Mouse (Mus musculus) 416B (cell line): ENCODE measurements around the gene Grid2ip.
"Not testable (repeated sequence)": the region's sequence is repeated elsewhere in the genome, so short reads cannot be mapped to it uniquely, and the experiment has no call there.

Experiments
- DNase-seq: peaks from one replicate; pipeline ENCODE4 v3.0.0; 2011; ENCODE audit warnings: low read depth

The Grid2ip gene

GRCm38 (mm10) chr5:143363678-143364615 lies 6.8 kb downstream of the Grid2ip start:
- no peak for DNase-seq

GRCm38 (mm10) chr5:143367931-143368330 lies 10.8 kb downstream of the Grid2ip start:
- DNase-seq, result no peak

GRCm38 (mm10) chr5:143369611-143370255 lies 12.6 kb downstream of the Grid2ip start:
- DNase-seq, result no peak

GRCm38 (mm10) chr5:143370416-143371145 lies 13.4 kb downstream of the Grid2ip start:
- no peak for DNase-seq

DNA sequence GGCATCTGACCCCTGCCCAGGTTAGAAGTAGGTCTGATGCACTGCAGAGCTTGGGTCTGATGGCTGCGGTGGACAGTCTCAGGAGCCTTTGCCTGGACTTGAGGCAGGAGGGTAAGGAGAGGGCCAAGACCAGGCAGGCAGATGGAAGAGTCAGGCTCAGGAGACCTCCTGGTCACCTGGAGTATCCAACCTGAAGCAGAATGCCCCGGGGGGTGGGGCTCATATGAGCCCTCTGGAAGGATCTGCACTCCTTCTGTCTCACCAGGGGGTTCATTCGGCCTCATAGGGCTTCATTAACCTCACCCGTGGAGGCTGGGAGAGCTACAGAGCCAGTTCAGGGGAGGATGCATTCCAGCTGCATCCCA lies 14.0 kb downstream of the Grid2ip start:
- DNase-seq, result no peak

GRCm38 (mm10) chr5:143372818-143373217 lies 15.7 kb downstream of the Grid2ip start:
- no peak for DNase-seq

DNA sequence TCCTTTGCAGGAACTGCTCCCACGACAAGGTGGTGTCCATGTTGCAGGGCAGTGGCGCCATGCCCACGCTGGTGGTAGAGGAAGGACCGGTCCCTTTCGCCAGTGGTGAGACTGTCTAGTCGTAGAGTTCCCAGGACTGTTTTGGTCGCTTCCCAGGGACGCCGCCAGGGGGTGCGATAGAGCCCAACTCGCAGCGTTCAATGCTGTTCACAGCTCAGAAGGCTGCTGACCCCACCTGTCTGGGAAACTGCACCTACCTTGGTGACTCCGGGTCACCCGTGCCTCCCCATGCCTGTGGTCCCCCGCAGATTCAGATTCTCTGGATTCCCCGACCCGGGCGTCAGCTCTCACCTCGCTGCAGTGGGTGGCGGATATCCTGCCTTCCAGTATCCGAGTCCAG lies 18.1 kb downstream of the Grid2ip start:
- DNase-seq, result peak; percentile 30

DNA sequence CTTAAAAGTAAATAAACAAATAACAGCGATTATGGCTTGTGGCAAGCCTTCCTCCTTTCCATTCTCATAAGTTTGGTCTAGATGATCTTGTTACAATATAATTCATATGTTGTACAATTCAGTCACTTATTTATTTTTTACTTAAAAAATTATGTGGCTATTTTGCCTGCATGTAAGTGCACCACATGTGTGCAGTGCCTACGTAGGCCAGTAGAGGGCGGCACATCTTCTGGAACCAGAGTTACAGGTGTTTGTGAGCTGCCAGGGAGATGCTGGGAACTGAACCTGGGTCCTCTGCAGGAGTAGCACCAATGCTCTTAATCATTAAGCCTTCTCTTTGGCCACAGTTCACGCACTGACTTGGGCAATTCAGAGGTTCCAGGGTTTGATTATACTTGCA lies 19.0 kb downstream of the Grid2ip start:
- DNase-seq, result no peak

GRCm38 (mm10) chr5:143386797-143387621 lies 29.9 kb downstream of the Grid2ip start:
- DNase-seq, result no peak

DNA sequence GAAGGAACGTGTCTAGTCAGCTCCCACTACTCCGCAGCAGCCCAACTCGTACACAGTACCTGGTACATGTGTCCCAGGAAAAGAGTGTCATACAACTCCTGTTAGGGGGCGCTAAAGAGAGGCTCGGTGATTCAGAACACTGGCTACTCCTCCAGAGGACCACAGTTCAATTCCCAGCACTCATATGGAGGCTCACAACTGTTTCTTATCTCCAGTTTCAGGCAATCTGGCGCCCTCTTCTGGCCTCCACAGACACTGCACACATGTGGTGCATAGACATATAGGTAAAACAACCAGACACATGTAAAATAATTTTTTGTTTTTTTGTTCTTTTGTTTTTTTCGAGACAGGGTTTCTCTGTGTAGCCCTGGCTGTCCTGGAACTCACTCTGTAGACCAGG lies 37.0 kb downstream of the Grid2ip start:
- peak; percentile 19 for DNase-seq

GRCm38 (mm10) chr5:143394966-143395365 lies 37.8 kb downstream of the Grid2ip start:
- not testable (repeated sequence) for DNase-seq

DNA sequence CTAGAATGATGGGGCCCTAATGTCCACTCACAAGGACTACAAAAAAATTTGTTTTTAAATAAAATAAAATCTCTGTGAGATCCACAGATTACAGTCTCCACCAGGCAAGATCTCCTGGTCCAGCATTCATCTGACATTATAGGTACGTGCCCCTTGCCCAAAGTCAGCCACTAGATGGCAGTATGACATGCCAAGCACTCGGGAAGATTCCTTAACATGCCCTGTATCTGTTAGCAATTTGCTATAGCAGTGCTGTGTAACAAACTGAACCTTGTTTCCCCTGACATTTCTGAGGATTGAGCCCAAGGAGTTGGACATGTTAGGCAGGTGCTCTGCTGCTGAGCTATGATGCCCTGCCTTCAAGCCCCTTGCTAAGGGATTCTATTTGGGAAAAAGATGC lies 38.5 kb downstream of the Grid2ip start:
- peak; percentile 69 for DNase-seq

DNA sequence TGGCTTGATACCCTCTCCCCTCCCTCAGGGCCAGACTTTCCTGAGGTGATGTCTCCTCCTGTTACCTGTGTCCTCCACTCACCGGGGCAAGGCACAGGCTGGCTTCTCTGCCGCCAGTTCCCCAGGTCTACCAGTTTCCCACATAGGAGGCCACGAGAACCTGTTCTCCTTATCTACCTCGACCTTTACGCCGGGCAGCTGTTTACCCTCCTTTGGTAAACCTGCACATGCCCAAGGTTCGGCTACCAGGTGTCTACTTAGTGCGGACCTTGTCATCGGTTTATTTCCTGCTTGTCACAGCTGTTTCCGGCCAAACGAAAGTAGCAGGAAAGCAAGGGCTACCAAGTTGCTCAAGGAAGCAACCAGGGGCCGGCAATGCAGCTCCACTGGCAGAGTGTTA lies 43.4 kb downstream of the Grid2ip start:
- DNase-seq, result no peak

GRCm38 (mm10) chr5:143401556-143401955 lies 44.4 kb downstream of the Grid2ip start:
- peak; percentile 55 for DNase-seq

GRCm38 (mm10) chr5:143403221-143404147 lies 46.3 kb downstream of the Grid2ip start, which contains the start of gene Kdelr2:
Gene Kdelr2 (plus strand): TSS chr5:143403838.
- peak; percentile 86 for DNase-seq

DNA sequence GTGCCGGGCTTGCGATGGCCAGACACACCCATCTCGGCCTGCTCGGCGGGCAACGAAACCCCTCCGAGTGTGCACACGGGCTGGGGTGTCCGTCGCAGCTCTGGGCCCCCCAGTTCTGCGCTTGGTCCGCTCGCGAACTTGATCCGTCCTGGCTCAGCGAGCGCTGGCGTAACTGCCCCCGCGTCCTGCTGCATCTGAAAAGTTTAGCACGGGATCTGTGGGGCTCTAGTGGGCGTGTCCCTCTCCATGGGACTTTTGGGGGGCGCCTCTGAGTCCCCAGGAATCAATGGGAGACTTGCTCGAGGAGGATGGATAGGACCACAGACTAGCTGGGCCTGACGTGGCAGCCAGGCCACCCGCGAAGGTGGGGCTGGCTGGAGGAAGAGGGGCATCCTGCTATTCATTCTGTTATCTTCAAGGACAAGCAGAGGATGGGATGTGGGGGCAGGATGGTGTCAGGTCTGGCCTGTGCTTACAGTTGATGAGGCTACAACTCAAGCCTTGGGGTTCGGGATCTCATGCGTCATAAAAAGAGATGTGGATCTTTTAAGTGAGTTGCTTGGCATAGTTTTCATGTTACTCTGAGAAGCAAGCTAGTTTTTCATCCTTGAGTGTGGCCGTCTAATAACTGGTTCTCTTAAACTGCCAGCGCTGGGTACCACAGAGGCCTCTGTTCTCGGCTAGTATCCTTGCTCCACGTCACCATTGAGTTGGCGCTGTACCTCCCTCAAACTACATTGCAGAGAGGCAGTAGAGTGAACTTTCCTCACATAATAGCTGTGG lies 47.2 kb downstream of the Grid2ip start:
- DNase-seq, result peak; percentile 35

- DNase-seq, result no peak
Measured at GRCm38 (mm10) chr5:143405200-143405599, 48.1 kb downstream of the Grid2ip start.

DNA sequence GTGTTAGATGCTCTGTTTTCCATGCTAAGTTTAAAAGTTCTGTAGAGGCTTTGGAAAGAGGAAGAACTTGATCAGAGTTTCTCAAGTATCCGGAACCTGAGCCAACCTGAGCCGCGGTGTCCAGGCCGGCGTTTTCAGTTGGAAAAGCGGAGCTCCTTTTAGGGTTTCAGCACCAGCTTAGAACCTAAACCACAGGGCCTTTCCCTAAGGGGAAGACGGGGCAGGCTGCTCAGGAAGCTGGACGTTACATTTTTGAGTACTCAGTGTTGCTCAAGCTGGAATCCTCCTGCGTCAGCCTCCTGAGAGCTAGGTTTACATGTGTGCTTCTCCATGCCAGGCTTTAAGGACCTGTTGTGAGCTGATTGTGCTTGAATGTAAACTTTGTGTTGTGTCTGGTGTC lies 49.4 kb downstream of the Grid2ip start:
- DNase-seq, result no peak

GRCm38 (mm10) chr5:143409239-143409638 lies 52.1 kb downstream of the Grid2ip start:
- peak; percentile 93 for DNase-seq
